In genomic region chr11:79054161-79055152, GRCm38 (mm10) we compare ENCODE assay signal across 9 mouse cellular contexts.
A peak's percentile ranks its signal among the peaks of the same experiment; 100 is the strongest.
DNase-seq lines count a peak whose midpoint lies in the region; ATAC-seq and TF ChIP-seq lines count a peak whose summit lies in the region.
"Had no signal": no experiment of that assay in that cellular context is flagged by ENCODE, and none has a peak within 500 bp of the region (broad histone marks: within the 10 kb centered on the region; RNA-seq: fewer than 3 reads in every experiment).

No protein-coding gene starts in this region.

- no peaks in the 10 kb centered on the region for H3K36me3 ChIP-seq in kidney, postnatal 0 days (ENCODE audit: insufficient read depth, low read length)
- H3K36me3 ChIP-seq in heart, postnatal 0 days (replicated peaks; ENCODE audit: control insufficient read depth, insufficient read depth, low read length), result no peaks in the 10 kb centered on the region

- no peaks in the 10 kb centered on the region for H3K27me3 ChIP-seq in kidney, postnatal 0 days (ENCODE audit: insufficient read depth, low read length)
- no peaks in the 10 kb centered on the region for H3K27me3 ChIP-seq in heart, postnatal 0 days (ENCODE audit: control insufficient read depth, insufficient read depth, low read length)

- no peaks in the 10 kb centered on the region for H3K9me3 ChIP-seq in kidney, postnatal 0 days (replicated peaks; ENCODE audit: low read length)
- no peaks in the 10 kb centered on the region for H3K9me3 ChIP-seq in heart, postnatal 0 days (replicated peaks; ENCODE audit: control insufficient read depth, low read length)

- no peak overlapping the region for H3K4me2 ChIP-seq in kidney, postnatal 0 days (ENCODE audit: low read length)
- H3K4me2 ChIP-seq in heart, postnatal 0 days (ENCODE audit: low read depth, low read length), result no peak overlapping the region

- H3K4me1 ChIP-seq in kidney, postnatal 0 days (replicated peaks; ENCODE audit: insufficient read depth, low read length), result peaks cover 20% of the 10 kb centered on the region; the same call in 1 of the 2 replicates
- H3K4me1 ChIP-seq in heart, postnatal 0 days (ENCODE audit: control insufficient read depth, insufficient read depth), result peaks cover 54% of the 10 kb centered on the region

- DNase-seq in kidney, postnatal 0 days (ENCODE audit: low spot score), result peak; percentile 60
- no peak for DNase-seq in kidney, postnatal 36 days
- DNase-seq in embryo, embryonic 10.5 days (ENCODE audit: low spot score), result peak; percentile 41
- DNase-seq in heart, postnatal 0 days (ENCODE audit: low spot score), result peak; percentile 44
- peak; percentile 34 for DNase-seq in mesoderm, embryonic 11.5 days (ENCODE audit: low read depth, low spot score)
- no peak for DNase-seq in spleen, adult 18-20 months
- no peak for DNase-seq in cerebellum, adult 18-20 months
- DNase-seq: cerebellum, postnatal 25 days; right cerebral cortex, postnatal 14 days had no signal

- peak; percentile 16; the same call in 1 of the 2 replicates for ATAC-seq in kidney, postnatal 0 days (replicated peaks; ENCODE audit: low FRiP score, low read depth)
- peak; percentile 47 for ATAC-seq in heart, postnatal 0 days (ENCODE audit: insufficient read depth, low read depth)

- peak overlapping the region; percentile 36; the same call in 1 of the 2 replicates for H3K27ac ChIP-seq in kidney, postnatal 0 days
- H3K27ac ChIP-seq in heart, postnatal 0 days (ENCODE audit: low read depth), result peak overlapping the region; percentile 86; the same call in 1 of the 2 replicates

- WGBS in kidney, postnatal 0 days, result 72% methylated on average over 9 of the region's 9 CpGs
- 77% methylated on average over 9 of the region's 9 CpGs for WGBS in heart, postnatal 0 days

- no peak for TF ChIP-seq EP300 in heart, postnatal 0 days (IDR thresholded peaks at IDR 0.05; ENCODE audit: low read depth)

- H3K4me3 ChIP-seq in kidney, postnatal 0 days (replicated peaks; ENCODE audit: low read depth, low read length), result no peak overlapping the region
- H3K4me3 ChIP-seq in heart, postnatal 0 days (ENCODE audit: low read depth, low read length), result no peak overlapping the region

- no peak overlapping the region for H3K9ac ChIP-seq in kidney, postnatal 0 days (ENCODE audit: low read depth, low read length)
- H3K9ac ChIP-seq in heart, postnatal 0 days (replicated peaks; ENCODE audit: low read depth, low read length), result no peak overlapping the region

- TF ChIP-seq CTCF in kidney, postnatal 0 days (IDR thresholded peaks at IDR 0.05; ENCODE audit: low read depth), result no peak
- TF ChIP-seq CTCF in heart, postnatal 0 days (IDR thresholded peaks at IDR 0.05; ENCODE audit: low read depth), result no peak

Comparison
In these comparisons a context has a peak if more than half of its experiments do, and no peak if none do; other contexts are left out.
1. DNase-seq: peak in kidney, postnatal 0 days (single experiment), embryo, embryonic 10.5 days (single experiment), heart, postnatal 0 days (single experiment) and mesoderm, embryonic 11.5 days (single experiment); none in kidney, postnatal 36 days (0 of 2), spleen, adult 18-20 months (0 of 2) and cerebellum, adult 18-20 months (0 of 2).